Mouse (Mus musculus): ENCODE data around the gene Cxcl5. TPM values are rescaled to one million over a fixed set of nuclear protein-coding genes. Genes with fewer than 3 reads are reported as not detected.

Cxcl5 gene
- polyA plus RNA-seq, 1 experiment from 2014 or later = 0.27 TPM

Small RNAs within 50 kb of the gene (microRNA-seq; reads per million reads assigned to microRNA genes)
- not detected for gene Gm24322

Other genes with a start within 250 kb of the Cxcl5 start
- 1.1 TPM in 1 of 2 replicates, not detected in the other for gene Afm, start 240.4 kb upstream of the Cxcl5 start, polyA plus RNA-seq (2015; fragmentation: Nextera tagmentation; extraction: Ambion mirVana)
- 0.09 and 0.10 TPM in 2 replicates for gene 5830473C10Rik, start 198.3 kb upstream of the Cxcl5 start, polyA plus RNA-seq (2015; fragmentation: Nextera tagmentation; extraction: Ambion mirVana)
- gene Rassf6, start 118.7 kb upstream of the Cxcl5 start, polyA plus RNA-seq (2015; fragmentation: Nextera tagmentation; extraction: Ambion mirVana) = 3.1 and 5.6 TPM in 2 replicates
- gene Ppbp, start 9.2 kb downstream of the Cxcl5 start, polyA plus RNA-seq (2015; fragmentation: Nextera tagmentation; extraction: Ambion mirVana) = 0.95 and 1.2 TPM in 2 replicates
- gene Pf4, start 13.1 kb downstream of the Cxcl5 start, polyA plus RNA-seq (2015; fragmentation: Nextera tagmentation; extraction: Ambion mirVana) = 41.2 and 43.8 TPM in 2 replicates
- 0.18 and 0.20 TPM in 2 replicates for gene Cxcl3, start 26.7 kb downstream of the Cxcl5 start, polyA plus RNA-seq (2015; fragmentation: Nextera tagmentation; extraction: Ambion mirVana)
- gene Cxcl15, start 35.2 kb downstream of the Cxcl5 start, polyA plus RNA-seq (2015; fragmentation: Nextera tagmentation; extraction: Ambion mirVana) = not detected in 2 replicates
- 0.27 and 0.63 TPM in 2 replicates for gene Cxcl1, start 131.9 kb downstream of the Cxcl5 start, polyA plus RNA-seq (2015; fragmentation: Nextera tagmentation; extraction: Ambion mirVana)
- not detected in 2 replicates for gene Cxcl2, start 144.5 kb downstream of the Cxcl5 start, polyA plus RNA-seq (2015; fragmentation: Nextera tagmentation; extraction: Ambion mirVana)
- gene Mthfd2l, start 171.8 kb downstream of the Cxcl5 start, polyA plus RNA-seq (2015; fragmentation: Nextera tagmentation; extraction: Ambion mirVana) = 76.4 and 86.6 TPM in 2 replicates